Mouse (Mus musculus) T-helper 1 cell (primary cell): ENCODE data around the gene Ube2e1.

Experiments
- in situ Hi-C: fragments of 300-600 bp; cut with MboI, MseI; formaldehyde crosslinking; loops from one replicate; pipeline ENCODE4 v1.15.1; 2025; ENCODE audit warnings: high pct_unique_total_duplicates

Ube2e1 gene

GRCm38 (mm10) chr14:18326968-18327672, 4.5 kb downstream of the Ube2e1 start:
- in situ Hi-C loops: loop anchor here (5.0 kb wide), 1 partner anchor 55 kb away; the partner anchor contains the start of genes Nkiras1 and Rpl15

GRCm38 (mm10) chr14:18317457-18318411, 13.9 kb downstream of the Ube2e1 start:
- in situ Hi-C loops: no loop called here

GRCm38 (mm10) chr14:18304165-18304564, 27.5 kb downstream of the Ube2e1 start:
- in situ Hi-C loops: no loop called here

GRCm38 (mm10) chr14:18303262-18303661, 28.4 kb downstream of the Ube2e1 start:
- in situ Hi-C loops: no loop called here

- in situ Hi-C loops: no loop called here
These were observed 28.9 kb downstream of the Ube2e1 start for GRCm38 (mm10) chr14:18302750-18303149.

- in situ Hi-C loops: no loop called here
These were observed 30.1 kb downstream of the Ube2e1 start for GRCm38 (mm10) chr14:18301591-18301990.

- in situ Hi-C loops: no loop called here
These were observed 31.0 kb downstream of the Ube2e1 start for GRCm38 (mm10) chr14:18300676-18301075.

GRCm38 (mm10) chr14:18298874-18299273, 32.8 kb downstream of the Ube2e1 start:
- in situ Hi-C loops: no loop called here

- in situ Hi-C loops: no loop called here
These were observed 34.2 kb downstream of the Ube2e1 start for GRCm38 (mm10) chr14:18297441-18297840.

- in situ Hi-C loops: no loop called here
These were observed 39.1 kb downstream of the Ube2e1 start for GRCm38 (mm10) chr14:18292578-18292977.

- in situ Hi-C loops: no loop called here
These were observed 39.5 kb downstream of the Ube2e1 start for GRCm38 (mm10) chr14:18292111-18292510.

GRCm38 (mm10) chr14:18287391-18287790, 44.3 kb downstream of the Ube2e1 start:
- in situ Hi-C loops: no loop called here

GRCm38 (mm10) chr14:18286441-18286840, 45.2 kb downstream of the Ube2e1 start:
- in situ Hi-C loops: no loop called here

GRCm38 (mm10) chr14:18285476-18285875, 46.2 kb downstream of the Ube2e1 start:
- in situ Hi-C loops: no loop called here

- in situ Hi-C loops: no loop called here
These were observed 47.1 kb downstream of the Ube2e1 start for GRCm38 (mm10) chr14:18284581-18284980.

GRCm38 (mm10) chr14:18280375-18280774, 51.3 kb downstream of the Ube2e1 start:
- in situ Hi-C loops: no loop called here

- in situ Hi-C loops: loop anchor here (5.0 kb wide), 1 partner anchor 53 kb away; no protein-coding TSS in a partner anchor
These were observed 57.1 kb downstream of the Ube2e1 start for GRCm38 (mm10) chr14:18274526-18274925.

- in situ Hi-C loops: loop anchor here (5.0 kb wide), 1 partner anchor 56 kb away; no protein-coding TSS in a partner anchor
These were observed 60.0 kb downstream of the Ube2e1 start for GRCm38 (mm10) chr14:18271666-18272065.

- in situ Hi-C loops: loop anchor here (5.0 kb wide), 1 partner anchor 57 kb away; no protein-coding TSS in a partner anchor
These were observed 60.9 kb downstream of the Ube2e1 start, which contains the start of the genes Nkiras1 and Rpl15 for GRCm38 (mm10) chr14:18270529-18271441. Nkiras1 (plus strand) TSS chr14:18271136. Rpl15 (minus strand) TSS chr14:18271391.

- in situ Hi-C loops: loop anchor here (5.0 to 10.0 kb wide), 2 partner anchors 57 to 1885 kb away; no protein-coding TSS in a partner anchor
These were observed 61.6 kb downstream of the Ube2e1 start for GRCm38 (mm10) chr14:18269947-18270528.
